Mouse (Mus musculus) kidney, adult 2 months (tissue): ENCODE measurements around the gene Cacng7. TPM values are rescaled to one million over a fixed set of nuclear protein-coding genes. Genes with fewer than 3 reads are reported as not detected.

ENCODE experiments used
- DNase-seq: peaks from one replicate; pipeline ENCODE4 v3.0.0; 2021
- H3K27ac ChIP-seq: fragments of 200-500 bp; 2 replicates; pipeline ENCODE4 v1.5.1; 2012; ENCODE audit warnings: low read depth, low read length, control low read depth, inconsistent platforms; ENCODE audit not compliant: insufficient read depth
- H3K27me3 ChIP-seq: fragments of 200-500 bp; replicated peaks from 2 replicates; pipeline ENCODE4 v1.6.1; 2012; ENCODE audit warnings: mild to moderate bottlenecking, moderate library complexity, low read length, inconsistent platforms; ENCODE audit not compliant: control insufficient read depth, insufficient read depth
- H3K36me3 ChIP-seq: fragments of 200-500 bp; 2 replicates; pipeline ENCODE4 v1.6.1; 2012; ENCODE audit warnings: mild to moderate bottlenecking, moderate library complexity, low read length, inconsistent platforms; ENCODE audit not compliant: control insufficient read depth, insufficient read depth
- H3K4me1 ChIP-seq: fragments of 200-500 bp; 2 replicates; pipeline ENCODE4 v1.6.1; 2011; ENCODE audit warnings: low read length; ENCODE audit not compliant: control insufficient read depth, insufficient read depth
- H3K4me3 ChIP-seq: fragments of 200-500 bp; 2 replicates; pipeline ENCODE4 v1.5.1; 2011; ENCODE audit warnings: mild to moderate bottlenecking, low read depth, low read length, control low read depth; ENCODE audit not compliant: insufficient read depth
- CTCF ChIP-seq: fragments of 200-500 bp; conservative IDR thresholded peaks from 2 replicates; pipeline ENCODE4 v1.5.1; 2011; ENCODE audit warnings: low read depth, mild to moderate bottlenecking, control low read depth, low read length, moderate library complexity, mixed read lengths; ENCODE audit not compliant: insufficient read depth, insufficient read length
- POLR2A ChIP-seq: fragments of 200-500 bp; IDR thresholded peaks from one replicate; pipeline ENCODE4 v1.6.1; 2011; ENCODE audit warnings: low read depth, low read length, control low read depth
- WGBS: fragments of 180-500 bp; shearing (Covaris S2); methylation state at CpG from one replicate; pipeline ENCODE4 v1.1.7; 2018; 5-methylcytosine and 5-hydroxymethylcytosine counted together
- polyA plus RNA-seq: library from polyadenylated mRNA; depleted of rRNA; stranded (reverse); fragments of >200 nt; gene quantifications from 2 replicates; pipeline ENCODE4 v1.2.3, GENCODE M21; 2012

The Cacng7 gene
- polyA plus RNA-seq, 1 experiment: 4.4 TPM

DNA sequence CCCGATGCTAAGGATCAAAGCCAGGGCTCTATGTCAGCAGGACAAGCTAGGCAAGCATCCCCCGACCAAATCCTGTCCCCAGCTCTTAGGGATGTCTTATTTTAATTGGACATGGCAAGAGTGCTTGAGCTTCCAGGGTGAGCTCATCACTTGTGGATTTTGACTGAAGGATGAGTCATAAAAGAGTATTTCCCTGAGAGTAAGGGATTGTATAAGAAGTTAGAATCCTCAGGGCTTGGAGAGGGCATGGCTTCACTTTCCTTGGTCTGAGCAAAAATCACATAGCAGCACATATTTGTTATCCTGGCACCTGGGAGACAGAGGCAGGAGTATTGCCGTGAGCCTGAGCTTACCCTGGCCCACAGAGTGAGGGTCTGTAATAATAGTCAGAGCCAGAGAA, 11.9 kb upstream of the Cacng7 start:
- Histone ChIP-seq H3K27ac (no peak overlapping the region), H3K27me3 (no peaks in the 10 kb centered on the region), H3K36me3 (no peaks in the 10 kb centered on the region), H3K4me1 (no peaks in the 10 kb centered on the region), H3K4me3 (no peak overlapping the region)
- 65% methylated on average over 3 of the region's 3 CpGs for WGBS
- DNase-seq: no peak
- TF ChIP-seq CTCF (no peak), POLR2A (no peak)

DNA sequence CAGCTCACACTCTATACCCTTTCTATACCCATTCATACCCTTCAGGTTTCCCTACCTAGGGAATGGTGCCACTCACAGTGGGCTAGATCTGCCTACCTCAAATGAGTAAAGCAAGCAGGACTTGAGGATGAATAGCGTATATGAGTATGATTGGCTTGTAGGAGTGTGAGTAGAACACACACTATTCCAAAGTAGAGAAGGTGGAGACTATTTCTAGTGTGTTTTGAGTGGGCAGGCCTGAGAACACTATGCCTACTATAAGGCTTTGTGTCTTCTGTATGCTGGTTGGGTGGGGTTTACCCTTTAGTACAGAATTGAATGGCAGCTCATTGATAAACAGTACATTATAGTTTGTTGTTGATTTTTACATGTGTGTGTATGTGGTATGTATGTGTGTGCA, 8.9 kb upstream of the Cacng7 start:
- Histone ChIP-seq H3K27me3 (no peaks in the 10 kb centered on the region), H3K27ac (no peak overlapping the region), H3K4me3 (no peak overlapping the region), H3K36me3 (no peaks in the 10 kb centered on the region), H3K4me1 (no peaks in the 10 kb centered on the region)
- 100% methylated on average over 1 of the region's 1 CpGs for WGBS
- no peak for DNase-seq
- TF ChIP-seq POLR2A (no peak), CTCF (no peak)

DNA sequence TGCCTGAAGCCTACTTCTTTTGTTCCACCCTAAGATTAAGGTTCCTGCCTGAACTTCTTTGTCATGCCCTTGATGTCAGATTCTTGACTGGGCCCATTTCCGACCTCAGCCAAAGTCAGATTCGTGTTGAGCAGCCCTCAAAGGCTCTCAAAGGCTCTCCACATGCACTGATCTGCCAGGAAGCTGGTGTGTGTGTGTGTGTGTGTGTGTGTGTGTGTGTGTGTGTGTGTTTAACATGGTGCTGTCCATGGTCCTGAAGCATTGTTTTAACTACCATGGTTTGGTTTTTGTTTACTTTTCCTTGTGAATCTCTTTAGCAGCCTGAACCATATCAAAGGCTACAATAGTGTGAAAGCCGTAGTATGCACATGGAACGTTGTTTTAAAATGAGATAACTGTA, 4.8 kb upstream of the Cacng7 start:
- Histone ChIP-seq H3K27ac (no peak overlapping the region), H3K4me3 (no peak overlapping the region), H3K27me3 (no peaks in the 10 kb centered on the region), H3K4me1 (no peaks in the 10 kb centered on the region), H3K36me3 (no peaks in the 10 kb centered on the region)
- no peak for DNase-seq
- no peak for TF ChIP-seq CTCF
- TF ChIP-seq POLR2A: no peak
- WGBS: 82% methylated on average over 4 of the region's 4 CpGs

DNA sequence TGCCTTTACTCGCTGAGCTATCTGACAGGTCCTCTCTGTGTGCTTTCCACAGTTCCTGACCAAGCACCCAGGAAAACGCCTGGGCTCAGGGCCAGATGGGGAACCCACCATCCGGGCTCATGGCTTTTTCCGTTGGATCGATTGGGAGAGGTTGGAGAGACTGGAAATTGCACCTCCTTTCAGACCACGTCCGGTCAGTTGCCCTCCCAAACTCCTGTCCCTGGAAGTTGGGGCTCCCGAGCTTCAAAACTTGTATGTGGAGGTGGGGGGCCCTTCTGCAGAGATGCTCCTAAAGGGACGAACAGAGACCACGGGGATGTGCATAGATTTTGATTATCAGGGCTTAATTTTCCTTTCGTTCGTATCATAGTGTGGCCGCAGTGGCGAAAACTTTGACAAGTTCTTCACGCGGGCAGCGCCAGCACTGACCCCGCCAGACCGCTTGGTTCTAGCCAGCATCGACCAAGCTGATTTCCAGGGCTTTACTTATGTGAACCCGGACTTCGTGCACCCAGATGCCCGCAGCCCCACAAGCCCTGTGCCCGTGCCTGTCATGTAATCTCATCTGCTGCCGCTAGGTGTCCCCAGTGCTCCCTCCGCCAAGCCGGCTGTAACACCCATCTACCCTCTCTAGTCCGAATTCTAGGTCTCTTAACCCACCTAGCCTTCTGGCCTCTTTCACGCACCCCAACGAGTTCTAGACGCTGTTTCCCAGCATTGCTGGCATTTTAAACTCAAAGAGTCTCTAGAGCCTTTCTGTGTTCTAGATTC, 2.8 kb upstream of the Cacng7 start:
- TF ChIP-seq POLR2A (no peak), CTCF (peak; percentile 94)
- DNase-seq: peak; percentile 70
- no peaks in the 10 kb centered on the region for H3K27me3 ChIP-seq
- 20% methylated on average over 31 of the region's 31 CpGs for WGBS
- H3K4me3 ChIP-seq: no peak overlapping the region
- no peaks in the 10 kb centered on the region for H3K36me3 ChIP-seq
- H3K27ac ChIP-seq: no peak overlapping the region
- H3K4me1 ChIP-seq: no peaks in the 10 kb centered on the region

DNA sequence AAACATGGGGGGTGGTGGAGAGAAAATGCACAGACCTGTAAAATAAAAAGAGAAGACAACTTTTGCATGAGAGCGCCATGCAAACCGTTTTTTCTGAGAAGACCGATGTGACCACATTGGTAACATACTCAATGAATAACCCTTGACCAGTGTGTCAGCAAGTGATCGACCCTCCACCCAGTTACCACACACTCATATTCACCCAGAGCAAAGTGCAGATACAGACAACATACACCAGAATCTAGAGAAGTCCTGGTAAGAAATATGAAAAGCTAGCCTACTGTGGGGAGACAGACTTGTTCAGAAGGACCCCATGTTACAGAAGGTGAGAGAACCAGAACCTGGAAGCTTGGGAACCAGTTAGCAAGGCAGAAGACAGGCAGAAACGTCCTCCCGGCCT, 1.6 kb upstream of the Cacng7 start:
- Histone ChIP-seq H3K36me3 (no peaks in the 10 kb centered on the region), H3K4me3 (no peak overlapping the region), H3K4me1 (no peaks in the 10 kb centered on the region), H3K27me3 (no peaks in the 10 kb centered on the region), H3K27ac (no peak overlapping the region)
- WGBS: 43% methylated on average over 6 of the region's 6 CpGs
- no peak for DNase-seq
- TF ChIP-seq CTCF (no peak), POLR2A (no peak)

DNA sequence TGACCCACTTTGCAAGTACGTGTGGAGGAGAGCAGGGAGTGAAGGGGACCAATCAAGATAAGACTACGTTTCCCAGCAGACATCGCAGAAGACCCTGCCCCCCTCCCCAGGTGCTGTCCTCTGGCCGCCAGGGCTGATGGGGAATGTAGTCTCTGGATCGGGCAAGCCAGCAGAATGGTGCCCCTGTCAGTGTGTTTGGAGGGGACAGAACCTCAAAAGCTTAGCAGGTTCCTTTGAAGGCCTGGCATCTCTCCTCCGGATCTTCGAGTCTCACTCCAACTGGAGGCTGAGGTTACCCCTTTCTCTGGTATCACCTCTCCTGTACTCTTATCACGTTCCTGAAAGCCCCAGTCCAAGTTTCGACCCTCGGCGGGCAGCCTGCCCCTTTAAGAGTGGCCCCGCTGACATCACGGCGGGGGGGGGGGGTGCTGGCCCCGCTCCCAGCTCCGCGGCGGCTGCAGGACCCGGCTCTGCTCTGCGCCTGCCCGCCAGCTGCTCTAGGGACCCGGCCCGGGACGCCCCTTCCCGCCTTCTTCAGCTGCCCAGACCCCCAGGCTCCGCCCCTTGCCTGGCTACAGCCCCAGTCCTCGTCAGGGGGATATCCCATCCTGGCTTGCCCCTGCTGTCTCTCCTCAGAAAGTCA, 1.1 kb upstream of the Cacng7 start:
- DNase-seq: peak; percentile 46
- H3K4me1 ChIP-seq: no peaks in the 10 kb centered on the region
- under 1% methylated on average over 25 of the region's 27 CpGs for WGBS
- no peaks in the 10 kb centered on the region for H3K27me3 ChIP-seq
- no peak overlapping the region for H3K27ac ChIP-seq
- H3K4me3 ChIP-seq: peak overlapping the region; percentile 23
- no peaks in the 10 kb centered on the region for H3K36me3 ChIP-seq
- TF ChIP-seq CTCF: no peak
- no peak for TF ChIP-seq POLR2A

DNA sequence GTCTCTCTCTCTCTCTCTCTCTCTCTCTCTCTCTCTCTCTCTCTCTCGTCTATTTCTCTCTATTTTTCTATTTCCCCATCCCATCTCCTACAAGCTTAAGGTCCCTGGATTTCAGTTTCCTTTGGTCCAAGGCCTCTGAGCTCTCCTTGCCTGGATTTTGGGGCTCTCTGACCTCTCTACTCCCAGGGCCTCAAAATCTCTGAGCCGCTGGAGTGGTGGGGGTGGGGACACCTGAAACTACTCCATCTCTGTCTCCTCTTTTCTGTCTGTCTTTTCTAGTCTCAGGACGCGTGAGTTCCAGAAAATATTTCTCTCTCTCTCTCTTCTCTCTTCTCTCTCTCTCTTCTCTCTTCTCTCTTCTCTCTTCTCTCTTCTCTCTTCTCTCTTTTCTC, 535 bp upstream of the Cacng7 start:
- peak overlapping the region; percentile 23; the same call in 1 of the 2 replicates for H3K4me3 ChIP-seq
- no peak overlapping the region for H3K27ac ChIP-seq

More for the DNA sequence above, 535 bp upstream of the Cacng7 start:
- no peaks in the 10 kb centered on the region for H3K36me3 ChIP-seq
- H3K27me3 ChIP-seq: no peaks in the 10 kb centered on the region
- no peak for DNase-seq
- TF ChIP-seq POLR2A (no peak), CTCF (no peak)
- no peaks in the 10 kb centered on the region for H3K4me1 ChIP-seq
- WGBS: 1% methylated on average over 4 of the region's 4 CpGs
